Mouse (Mus musculus) midbrain, embryonic 16.5 days (tissue): ENCODE data around the gene Snrnp27. TPM values are rescaled to one million over a fixed set of nuclear protein-coding genes. Genes with fewer than 3 reads are reported as not detected.

ENCODE experiments used
- ATAC-seq: fragments of 200-750 bp; cut with Nextera tagmentation; 2 replicates; pipeline ENCODE4 v1.8.0; 2017; ENCODE audit warnings: moderate TSS enrichment
- H3K27ac ChIP-seq: fragments of 300-500 bp; sonication (generic); 2 replicates; pipeline ENCODE4 v1.5.1; 2014; ENCODE audit warnings: mild to moderate bottlenecking, low read length, mixed read lengths
- H3K27me3 ChIP-seq: fragments of 300-500 bp; sonication (generic); 2 replicates; pipeline ENCODE4 v1.6.1; 2014; ENCODE audit warnings: low read depth, low read length, mixed read lengths; ENCODE audit not compliant: control insufficient read depth, insufficient read depth
- H3K36me3 ChIP-seq: fragments of 300-500 bp; sonication (generic); 2 replicates; pipeline ENCODE4 v1.6.1; 2014; ENCODE audit warnings: mild to moderate bottlenecking, low read length, moderate library complexity, mixed read lengths; ENCODE audit not compliant: control insufficient read depth, insufficient read depth
- H3K4me1 ChIP-seq: fragments of 300-500 bp; sonication (generic); 2 replicates; pipeline ENCODE4 v1.6.1; 2014; ENCODE audit warnings: mild to moderate bottlenecking, low read length, mixed read lengths; ENCODE audit not compliant: control insufficient read depth, insufficient read depth
- H3K4me2 ChIP-seq: fragments of 300-500 bp; sonication (generic); 2 replicates; pipeline ENCODE4 v1.6.1; 2014; ENCODE audit warnings: mild to moderate bottlenecking, low read length, mixed read lengths
- H3K4me3 ChIP-seq: fragments of 300-500 bp; sonication (generic); 2 replicates; pipeline ENCODE4 v1.5.1; 2014; ENCODE audit warnings: low read depth, mild to moderate bottlenecking, low read length, moderate library complexity, mixed read lengths
- H3K9ac ChIP-seq: fragments of 300-500 bp; sonication (generic); 2 replicates; pipeline ENCODE4 v1.6.1; 2014; ENCODE audit warnings: low read depth, low read length, mixed read lengths
- H3K9me3 ChIP-seq: fragments of 300-500 bp; sonication (generic); replicated peaks from 2 replicates; pipeline ENCODE4 v1.6.1; 2014; ENCODE audit warnings: mild to moderate bottlenecking, low read length, mixed read lengths; ENCODE audit not compliant: control insufficient read depth, poor library complexity, severe bottlenecking
- WGBS: fragments of 180-500 bp; shearing (Covaris S2); extraction: QIAGEN DNeasy Blood & Tissue Kit; methylation state at CpG from one replicate; pipeline ENCODE4 v1.1.7; 2014; 5-methylcytosine and 5-hydroxymethylcytosine counted together
- polyA plus RNA-seq: library from polyadenylated mRNA; unstranded; fragments of >200 nt; fragmentation: Nextera tagmentation; extraction: Ambion mirVana; gene quantifications from 2 replicates; pipeline ENCODE4 v1.2.1, GENCODE M21; 2015

Gene Snrnp27
- polyA plus RNA-seq, 1 experiment from 2014 or later, result 94.8 TPM

- Histone ChIP-seq H3K9ac (no peak overlapping the region), H3K36me3 (peaks cover 25% of the 10 kb centered on the region), H3K27me3 (no peaks in the 10 kb centered on the region), H3K4me3 (no peak overlapping the region), H3K27ac (no peak overlapping the region), H3K4me2 (no peak overlapping the region), H3K9me3 (no peaks in the 10 kb centered on the region), H3K4me1 (no peaks in the 10 kb centered on the region)
- no peak for ATAC-seq
- 82% methylated on average over 7 of the region's 7 CpGs for WGBS
These were observed 38.2 kb downstream of the Snrnp27 start for GRCm38 (mm10) chr6:86646143-86646542.

DNA sequence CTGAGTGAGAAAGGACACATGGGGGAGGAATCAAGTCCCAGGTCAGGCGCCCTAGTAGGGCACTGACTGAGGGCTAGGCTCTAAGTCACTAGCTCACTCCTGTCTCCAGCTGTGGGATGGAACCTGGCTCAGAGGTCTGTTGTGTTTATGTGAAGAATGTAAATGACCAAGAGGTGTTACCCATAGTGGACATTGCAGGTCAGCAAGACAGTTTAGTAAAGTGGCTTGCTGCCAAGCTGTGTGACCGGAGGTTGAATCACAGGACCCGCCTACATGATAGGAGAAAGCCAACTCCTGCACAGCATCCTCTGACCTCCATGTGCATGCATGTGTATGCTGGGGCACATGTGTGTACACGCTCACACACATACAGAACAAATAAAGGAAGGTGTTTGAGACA is 38.8 kb downstream of the Snrnp27 start:
- Histone ChIP-seq H3K4me1 (no peaks in the 10 kb centered on the region), H3K36me3 (peaks cover 19% of the 10 kb centered on the region), H3K27ac (no peak overlapping the region), H3K4me3 (no peak overlapping the region), H3K9me3 (no peaks in the 10 kb centered on the region), H3K4me2 (no peak overlapping the region), H3K27me3 (no peaks in the 10 kb centered on the region), H3K9ac (no peak overlapping the region)
- ATAC-seq, result no peak
- WGBS, result 81% methylated on average over 4 of the region's 4 CpGs

DNA sequence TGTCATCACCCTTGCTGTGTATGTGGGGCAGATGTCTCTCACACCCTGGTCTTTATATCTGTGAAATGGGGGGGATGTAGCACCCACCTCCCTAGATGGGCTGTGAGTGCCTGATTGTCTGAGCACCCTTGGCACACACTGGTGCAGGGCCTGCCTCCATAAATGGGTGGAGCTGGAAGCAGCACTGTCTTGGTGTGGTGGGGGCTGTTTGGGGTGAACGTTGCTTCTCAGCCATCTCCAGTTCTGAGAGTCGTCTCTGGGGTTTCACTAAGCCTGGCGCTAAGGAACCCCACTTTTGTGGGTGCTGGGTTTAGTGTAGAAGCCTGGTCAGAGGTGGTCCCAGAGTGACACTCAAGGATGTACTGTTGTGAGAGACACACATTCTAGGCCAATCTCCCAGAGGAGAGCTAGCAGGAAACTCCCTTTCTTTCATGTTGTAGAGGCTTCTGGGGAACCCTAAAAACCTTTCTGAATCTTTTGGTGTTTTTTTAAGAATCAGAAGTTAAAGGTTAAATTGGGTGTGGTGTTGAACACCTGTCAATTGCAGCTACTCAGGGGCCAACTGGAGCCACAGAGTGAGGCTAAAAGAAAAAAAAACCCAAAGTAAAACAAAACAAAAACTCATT is 39.4 kb downstream of the Snrnp27 start:
- ATAC-seq, result no peak
- Histone ChIP-seq H3K36me3 (peaks cover 13% of the 10 kb centered on the region; the same call in 1 of the 2 replicates), H3K27me3 (no peaks in the 10 kb centered on the region), H3K4me1 (no peaks in the 10 kb centered on the region), H3K4me3 (no peak overlapping the region), H3K9me3 (no peaks in the 10 kb centered on the region), H3K4me2 (no peak overlapping the region), H3K27ac (no peak overlapping the region), H3K9ac (no peak overlapping the region)
- WGBS, result 84% methylated on average over 3 of the region's 3 CpGs

DNA sequence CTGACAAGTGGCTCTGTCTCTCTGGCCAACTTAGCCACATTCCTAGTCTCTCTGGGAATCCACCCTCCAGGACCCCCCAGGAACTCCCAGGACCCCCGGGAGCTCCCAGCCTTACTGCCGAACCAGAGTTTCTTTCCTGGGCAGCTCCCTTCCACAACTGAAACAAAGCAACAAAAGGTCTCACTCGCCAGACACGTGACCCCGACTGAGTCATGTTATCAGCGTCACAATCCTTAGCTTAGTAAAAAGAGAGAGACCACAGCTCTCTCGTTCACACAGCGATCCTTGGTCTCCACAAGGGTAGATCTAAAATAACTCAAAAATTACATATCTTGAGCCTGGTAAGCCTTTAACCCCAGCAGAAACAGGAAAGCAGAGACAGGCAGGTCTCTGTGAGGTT is 42.6 kb downstream of the Snrnp27 start:
- no peak overlapping the region for H3K27ac ChIP-seq
- H3K36me3 ChIP-seq, result no peaks in the 10 kb centered on the region
- no peak overlapping the region for H3K4me2 ChIP-seq
- H3K4me3 ChIP-seq, result no peak overlapping the region
- no peaks in the 10 kb centered on the region for H3K9me3 ChIP-seq
- 63% methylated on average over 8 of the region's 8 CpGs for WGBS
- no peak overlapping the region for H3K9ac ChIP-seq
- H3K4me1 ChIP-seq, result no peaks in the 10 kb centered on the region
- no peak for ATAC-seq
- H3K27me3 ChIP-seq, result no peaks in the 10 kb centered on the region

- Histone ChIP-seq H3K4me1 (no peaks in the 10 kb centered on the region), H3K4me3 (no peak overlapping the region), H3K27me3 (no peaks in the 10 kb centered on the region), H3K36me3 (no peaks in the 10 kb centered on the region), H3K9ac (no peak overlapping the region), H3K27ac (no peak overlapping the region), H3K4me2 (no peak overlapping the region), H3K9me3 (no peaks in the 10 kb centered on the region)
- no peak for ATAC-seq
- 90% methylated on average over 8 of the region's 8 CpGs for WGBS
These were observed 43.5 kb downstream of the Snrnp27 start for GRCm38 (mm10) chr6:86640776-86641175.

DNA sequence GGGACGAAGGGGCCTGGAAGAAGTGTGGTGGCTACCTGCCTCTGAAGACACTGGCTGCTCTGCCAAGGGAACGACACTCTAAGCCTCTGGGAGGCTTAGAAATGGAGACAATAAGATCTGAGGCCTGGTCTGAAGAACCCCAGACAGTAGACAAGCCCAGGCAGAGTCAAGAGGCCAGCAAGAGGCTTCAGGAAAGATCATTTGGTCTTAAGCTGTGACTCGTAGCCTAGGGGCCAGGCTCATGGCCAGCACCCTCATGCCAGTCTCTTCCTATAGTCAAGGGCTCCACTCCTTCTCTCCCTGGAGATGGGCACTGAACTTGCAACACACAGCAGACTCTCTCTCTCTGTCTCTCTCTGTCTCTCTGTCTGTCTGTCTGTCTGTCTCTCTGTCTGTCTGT is 44.2 kb downstream of the Snrnp27 start:
- no peak overlapping the region for H3K4me2 ChIP-seq
- no peak overlapping the region for H3K27ac ChIP-seq
- ATAC-seq, result no peak
- H3K4me1 ChIP-seq, result no peaks in the 10 kb centered on the region
- WGBS, result 87% methylated on average over 3 of the region's 3 CpGs
- no peaks in the 10 kb centered on the region for H3K27me3 ChIP-seq
- H3K9ac ChIP-seq, result no peak overlapping the region
- no peaks in the 10 kb centered on the region for H3K36me3 ChIP-seq
- H3K4me3 ChIP-seq, result no peak overlapping the region
- no peaks in the 10 kb centered on the region for H3K9me3 ChIP-seq

DNA sequence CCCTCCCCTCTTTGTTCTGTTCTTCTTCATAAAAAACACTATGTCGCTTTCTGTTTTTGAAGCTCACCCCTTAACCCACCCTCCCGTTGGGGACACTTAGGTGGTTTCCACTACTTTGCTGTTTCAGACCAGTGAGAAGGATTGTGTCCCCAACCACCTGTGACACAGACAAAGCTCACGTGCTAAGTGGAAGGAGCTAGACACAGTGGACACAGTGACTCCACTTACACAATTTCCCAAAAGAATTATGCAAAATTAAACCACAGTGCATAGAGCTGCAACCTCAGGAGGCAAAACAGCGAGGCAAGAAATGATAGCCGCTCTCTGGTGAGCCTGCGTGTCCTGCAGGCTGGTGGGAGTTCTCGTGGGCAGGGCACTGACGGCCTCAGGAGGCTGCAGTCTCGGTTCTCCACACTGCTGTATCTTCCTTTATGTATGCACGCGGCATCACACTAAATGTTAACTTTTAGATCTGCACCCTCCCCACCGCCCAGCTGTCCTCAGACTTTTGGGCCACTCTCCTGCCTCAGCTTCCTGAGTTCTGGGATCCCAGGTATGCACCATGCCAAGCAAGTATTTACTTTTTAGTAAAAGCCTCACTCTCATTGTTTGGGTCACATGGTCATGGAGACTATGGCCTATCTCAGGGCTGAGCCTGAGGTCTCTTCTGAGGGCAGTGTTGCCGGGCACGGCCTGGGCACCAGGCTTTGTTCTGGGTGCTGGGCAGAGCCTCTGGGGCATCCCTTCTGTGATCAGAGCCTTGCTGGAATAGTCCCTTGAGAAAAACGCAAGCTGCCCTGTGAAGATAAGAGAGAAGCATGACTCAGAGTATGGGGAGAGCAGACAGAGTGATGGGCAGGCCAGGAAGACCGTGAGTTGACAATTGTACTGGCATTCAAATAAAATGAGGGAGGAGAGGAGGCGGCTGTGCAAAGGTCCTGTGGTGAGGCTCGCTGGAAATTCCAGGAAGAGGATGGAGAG is 44.9 kb downstream of the Snrnp27 start:
- Histone ChIP-seq H3K9ac (no peak overlapping the region), H3K4me2 (no peak overlapping the region), H3K36me3 (no peaks in the 10 kb centered on the region), H3K27me3 (no peaks in the 10 kb centered on the region), H3K9me3 (no peaks in the 10 kb centered on the region), H3K4me1 (no peaks in the 10 kb centered on the region), H3K27ac (no peak overlapping the region), H3K4me3 (no peak overlapping the region)
- 83% methylated on average over 18 of the region's 18 CpGs for WGBS
- no peak for ATAC-seq

GRCm38 (mm10) chr6:86638434-86638833 is 45.9 kb downstream of the Snrnp27 start:
- Histone ChIP-seq H3K4me2 (no peak overlapping the region), H3K9me3 (no peaks in the 10 kb centered on the region), H3K36me3 (no peaks in the 10 kb centered on the region), H3K4me1 (no peaks in the 10 kb centered on the region), H3K27me3 (no peaks in the 10 kb centered on the region), H3K4me3 (no peak overlapping the region), H3K27ac (no peak overlapping the region), H3K9ac (no peak overlapping the region)
- WGBS, result 26% methylated on average over 2 of the region's 2 CpGs
- no peak for ATAC-seq

DNA sequence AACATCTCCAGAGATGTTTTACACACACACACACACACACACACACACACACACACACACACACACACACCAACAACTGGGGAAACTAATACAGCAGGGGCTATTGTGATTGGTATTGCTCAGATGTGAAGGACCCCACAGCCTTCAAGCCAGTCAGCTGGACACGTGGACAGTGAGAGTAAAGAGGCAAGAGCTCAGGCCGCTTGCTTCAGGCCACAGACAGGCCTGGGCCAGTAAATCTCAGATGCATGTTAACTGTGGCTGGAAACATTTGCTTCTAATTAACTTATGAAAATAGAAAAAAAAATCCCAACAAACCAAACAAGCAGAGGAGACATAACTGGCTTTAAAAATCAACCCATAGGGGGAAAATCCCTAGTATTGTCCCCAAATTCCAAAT is 46.5 kb downstream of the Snrnp27 start:
- Histone ChIP-seq H3K4me3 (no peak overlapping the region), H3K9ac (no peak overlapping the region), H3K9me3 (no peaks in the 10 kb centered on the region), H3K4me2 (no peak overlapping the region), H3K36me3 (no peaks in the 10 kb centered on the region), H3K4me1 (no peaks in the 10 kb centered on the region), H3K27me3 (no peaks in the 10 kb centered on the region), H3K27ac (no peak overlapping the region)
- 86% methylated on average over 2 of the region's 2 CpGs for WGBS
- ATAC-seq, result no peak
